Mouse (Mus musculus) lung, postnatal 14 days (tissue): Measurements from ENCODE around the gene Olfr385.
"Not testable (repeated sequence)": the region's sequence is repeated elsewhere in the genome, so short reads cannot be mapped to it uniquely, and the experiment has no call there.

ENCODE experiments used
- DNase-seq: peaks from one replicate; pipeline ENCODE4 v3.0.0; 2021

Olfr385 gene

DNA sequence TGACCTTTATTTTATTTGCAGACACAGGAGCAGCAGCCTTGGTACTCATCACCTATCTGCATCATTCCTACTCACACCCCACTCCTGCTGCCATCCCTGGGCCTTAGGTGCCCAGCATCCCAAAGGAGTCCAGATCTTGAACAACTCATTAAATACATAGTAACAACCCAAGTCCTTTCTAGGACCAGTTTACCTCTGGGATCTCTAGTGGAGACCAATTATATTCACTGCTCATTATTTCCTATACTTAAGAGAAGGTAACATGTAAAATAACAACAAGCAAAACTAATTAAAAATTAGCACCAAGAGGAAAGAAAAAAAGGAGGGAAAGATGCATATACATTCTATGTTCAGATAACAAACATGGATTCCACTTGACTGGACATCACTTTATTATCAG lies at the start of gene Olfr385:
Gene Olfr385, minus strand, starts transcription at position 101 of the 400 bp plus-strand sequence.
- DNase-seq: no peak

GRCm38 (mm10) chr11:73598294-73598693 lies 5.5 kb upstream of the Olfr385 start, which contains the start of gene Olfr384:
Gene Olfr384, plus strand, starts transcription at chr11:73598594.
- no peak for DNase-seq

DNA sequence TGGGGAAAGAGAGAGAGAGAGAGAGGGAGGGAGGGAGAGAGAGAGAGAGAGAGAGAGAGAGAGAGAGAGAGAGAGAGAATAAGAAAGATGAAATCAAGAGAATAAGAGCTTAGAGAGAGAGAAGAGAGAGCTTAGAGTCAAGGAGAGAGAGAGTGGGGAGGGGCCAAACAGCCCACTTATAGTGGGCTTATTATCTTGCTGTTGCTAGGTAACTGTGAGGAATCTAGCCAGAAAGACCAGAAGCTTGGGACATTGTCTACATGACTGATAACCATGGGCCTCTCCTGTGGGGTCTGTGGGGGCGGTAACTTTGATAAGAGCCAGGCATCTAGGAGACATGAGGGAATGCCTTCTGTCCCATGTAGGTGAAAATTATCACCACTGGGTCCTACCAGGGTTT lies 9.6 kb downstream of the Olfr385 start:
- not testable (repeated sequence) for DNase-seq

DNA sequence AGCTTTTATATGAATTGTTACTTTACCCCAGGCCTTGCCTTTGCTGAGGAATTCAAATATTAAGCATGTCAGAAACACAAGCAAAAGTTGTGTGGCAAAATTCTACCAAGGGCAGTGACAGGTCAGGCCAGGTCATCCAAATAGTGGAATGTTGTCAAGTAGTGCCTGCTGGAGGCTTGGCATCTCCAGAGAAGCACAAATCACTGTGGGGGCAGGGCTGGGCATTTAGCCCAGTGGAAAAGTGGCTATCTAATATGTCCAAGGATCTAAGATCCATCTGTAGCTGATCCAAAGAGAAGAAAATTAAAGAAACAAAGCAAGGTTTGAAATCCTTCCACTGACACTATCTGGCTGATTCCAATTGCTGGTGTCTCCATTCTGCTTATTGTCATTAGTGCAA lies 12.9 kb downstream of the Olfr385 start:
- DNase-seq: no peak
